In genomic region chr10:96625061-96625460, GRCm38 (mm10) we compare ENCODE assay signal across 14 mouse cellular contexts. TPM values are rescaled to one million over a fixed set of nuclear protein-coding genes. Genes with fewer than 3 reads are reported as not detected.
DNase-seq lines count a peak whose midpoint lies in the region; ATAC-seq and TF ChIP-seq lines count a peak whose summit lies in the region.
"Had no signal": no experiment of that assay in that cellular context is flagged by ENCODE, and none has a peak within 500 bp of the region (broad histone marks: within the 10 kb centered on the region; RNA-seq: fewer than 3 reads in every experiment).

No protein-coding gene starts in this region.

- 84% methylated on average over 4 of the region's 4 CpGs for WGBS in heart, embryonic 15.5 days
- WGBS in heart, adult 2 months = 93% methylated on average over 3 of the region's 4 CpGs
- 92% methylated on average over 4 of the region's 4 CpGs for WGBS in forebrain, embryonic 15.5 days
- 80% methylated on average over 4 of the region's 4 CpGs for WGBS in hindbrain, embryonic 16.5 days

- peak overlapping the region; percentile 64; the same call in 1 of the 2 replicates for H3K27ac ChIP-seq in heart, embryonic 15.5 days
- H3K27ac ChIP-seq in heart, adult 2 months = no peak overlapping the region
- H3K27ac ChIP-seq in forebrain, embryonic 15.5 days (replicated peaks) = no peak overlapping the region
- H3K27ac ChIP-seq in hindbrain, embryonic 16.5 days (ENCODE audit: low read depth, low read length) = no peak overlapping the region
- H3K27ac ChIP-seq: limb, embryonic 10.5 days; liver, embryonic 12.5 days; lung, embryonic 15.5 days had no signal

- TF ChIP-seq EP300 in heart, adult 2 months (IDR thresholded peaks at IDR 0.05; ENCODE audit: insufficient read depth, low read depth, low read length) = no peak

- ATAC-seq in heart, embryonic 15.5 days (replicated peaks; ENCODE audit: insufficient number of reproducible peaks, insufficient read depth, low FRiP score, low read depth) = no peak
- no peak for ATAC-seq in forebrain, embryonic 15.5 days (replicated peaks)
- no peak for ATAC-seq in hindbrain, embryonic 16.5 days
- ATAC-seq in megakaryocyte progenitor cell, adult 5-6 weeks (replicated peaks; ENCODE audit: poor library complexity) = no peak
- ATAC-seq: CD4-positive, CD25-positive, alpha-beta regulatory T cell, adult 4 months had no signal

- H3K4me1 ChIP-seq in heart, embryonic 15.5 days (replicated peaks) = peaks cover 47% of the 10 kb centered on the region
- H3K4me1 ChIP-seq in heart, adult 2 months (ENCODE audit: control insufficient read depth, insufficient read depth, low read length) = peaks cover 8% of the 10 kb centered on the region
- H3K4me1 ChIP-seq in forebrain, embryonic 15.5 days = peaks cover 71% of the 10 kb centered on the region
- peaks cover 40% of the 10 kb centered on the region for H3K4me1 ChIP-seq in hindbrain, embryonic 16.5 days (ENCODE audit: control insufficient read depth, insufficient read depth, low read depth, low read length)

- H3K36me3 ChIP-seq in heart, embryonic 15.5 days = peaks cover 11% of the 10 kb centered on the region; the same call in 1 of the 2 replicates
- peaks cover 29% of the 10 kb centered on the region for H3K36me3 ChIP-seq in heart, adult 2 months (ENCODE audit: control insufficient read depth, insufficient read depth, low read length)
- peaks cover 11% of the 10 kb centered on the region; the same call in 1 of the 2 replicates for H3K36me3 ChIP-seq in forebrain, embryonic 15.5 days
- H3K36me3 ChIP-seq in hindbrain, embryonic 16.5 days (ENCODE audit: control insufficient read depth, insufficient read depth, low read length) = no peaks in the 10 kb centered on the region

- H3K9ac ChIP-seq in heart, embryonic 15.5 days = no peak overlapping the region
- H3K9ac ChIP-seq in heart, adult 2 months (ENCODE audit: low read depth, low read length) = no peak overlapping the region
- H3K9ac ChIP-seq in forebrain, embryonic 15.5 days (replicated peaks) = no peak overlapping the region
- no peak overlapping the region for H3K9ac ChIP-seq in hindbrain, embryonic 16.5 days (ENCODE audit: low read depth, low read length)
- H3K9ac ChIP-seq: liver, embryonic 12.5 days; lung, embryonic 15.5 days; stomach, embryonic 15.5 days had no signal

- intact Hi-C loops in heart, adult 2 months (cut with DNase I) = no loop called here

- no peak overlapping the region for H3K4me3 ChIP-seq in heart, embryonic 15.5 days
- no peak overlapping the region for H3K4me3 ChIP-seq in heart, adult 2 months
- H3K4me3 ChIP-seq in forebrain, embryonic 15.5 days = no peak overlapping the region
- no peak overlapping the region for H3K4me3 ChIP-seq in hindbrain, embryonic 16.5 days (ENCODE audit: low read length)
- H3K4me3 ChIP-seq: limb, embryonic 10.5 days; liver, embryonic 12.5 days; lung, embryonic 15.5 days; stomach, embryonic 15.5 days had no signal

- no peak overlapping the region for H3K4me2 ChIP-seq in heart, embryonic 15.5 days
- H3K4me2 ChIP-seq in forebrain, embryonic 15.5 days (replicated peaks) = 0 out of 2 replicates have a peak overlapping the region, but pooled peaks have one; percentile 7
- H3K4me2 ChIP-seq in hindbrain, embryonic 16.5 days (ENCODE audit: low read length) = peak overlapping the region; percentile 66; the same call in 1 of the 2 replicates
- H3K4me2 ChIP-seq: liver, embryonic 12.5 days; lung, embryonic 15.5 days; stomach, embryonic 15.5 days had no signal

- H3K9me3 ChIP-seq in heart, embryonic 15.5 days (replicated peaks) = no peaks in the 10 kb centered on the region
- no peaks in the 10 kb centered on the region for H3K9me3 ChIP-seq in forebrain, embryonic 15.5 days
- H3K9me3 ChIP-seq in hindbrain, embryonic 16.5 days (ENCODE audit: control insufficient read depth, low read length) = no peaks in the 10 kb centered on the region
- H3K9me3 ChIP-seq: limb, embryonic 10.5 days; liver, embryonic 12.5 days; lung, embryonic 15.5 days; stomach, embryonic 15.5 days had no signal

- DNase-seq in heart, adult 2 months = no peak
- DNase-seq in naive thymus-derived CD4-positive, alpha-beta T cell, adult 2 months (ENCODE audit: low read depth) = peak; percentile 57
- no peak for DNase-seq in right cerebral cortex, postnatal 10 days (ENCODE audit: low spot score in 2 of 2)
- DNase-seq: adrenal gland, adult 8-10 months; kidney, adult 8-10 months had no signal

- TF ChIP-seq POLR2A in heart, adult 2 months (IDR thresholded peaks at IDR 0.05; ENCODE audit: insufficient read depth, low read depth, low read length) = no peak

- H3K27me3 ChIP-seq in heart, embryonic 15.5 days = no peaks in the 10 kb centered on the region
- no peaks in the 10 kb centered on the region for H3K27me3 ChIP-seq in heart, adult 2 months (ENCODE audit: control insufficient read depth, insufficient read depth, low read length)
- H3K27me3 ChIP-seq in forebrain, embryonic 15.5 days = no peaks in the 10 kb centered on the region
- no peaks in the 10 kb centered on the region for H3K27me3 ChIP-seq in hindbrain, embryonic 16.5 days (replicated peaks; ENCODE audit: control insufficient read depth, insufficient read depth, low read length)
- H3K27me3 ChIP-seq: liver, embryonic 12.5 days; lung, embryonic 15.5 days; stomach, embryonic 15.5 days had no signal

- H3K79me2 ChIP-seq in heart, adult 2 months (replicated peaks; ENCODE audit: control insufficient read depth, insufficient read depth, low read length) = peaks cover 6% of the 10 kb centered on the region; the same call in 1 of the 2 replicates

- no peak for TF ChIP-seq CTCF in heart, adult 2 months (IDR thresholded peaks at IDR 0.05)

RNA-seq across cellular contexts. Expression of gene Btg1, which starts 8.3 kb away (rescaled TPM):
- polyA plus RNA-seq in heart, embryonic 15.5 days (2015; fragmentation: Nextera tagmentation; extraction: Ambion mirVana) = 48.8 and 56.5 TPM in 2 replicates
- total RNA-seq in heart, adult 2 months (2021) = 10 to 100 TPM; 28.5 to 45.2 TPM
- 10.4 and 11.7 TPM in 2 replicates for polyA plus RNA-seq in heart, adult 2 months (2012; rRNA removed)
- 60.0 and 61.2 TPM in 2 replicates for polyA plus RNA-seq in forebrain, embryonic 15.5 days (2015; fragmentation: Nextera tagmentation; extraction: Ambion mirVana)
- polyA plus RNA-seq in hindbrain, embryonic 16.5 days (2015; fragmentation: Nextera tagmentation; extraction: Ambion mirVana) = 34.8 and 41.1 TPM in 2 replicates
- 35.2 and 37.5 TPM in 2 replicates for total RNA-seq in megakaryocyte progenitor cell, adult 5-6 weeks (2015)
- 31.5 and 34.6 TPM in 2 replicates for total RNA-seq in megakaryocyte progenitor cell, adult 5-6 weeks (2017)
